Mouse (Mus musculus) retina, postnatal 7 days (tissue): ENCODE data around the gene Etfa.

Experiments
- DNase-seq: peaks from one replicate; pipeline ENCODE4 v3.0.0-alpha.2; 2012; ENCODE audit warnings: low read depth, low spot score

Gene Etfa

DNA sequence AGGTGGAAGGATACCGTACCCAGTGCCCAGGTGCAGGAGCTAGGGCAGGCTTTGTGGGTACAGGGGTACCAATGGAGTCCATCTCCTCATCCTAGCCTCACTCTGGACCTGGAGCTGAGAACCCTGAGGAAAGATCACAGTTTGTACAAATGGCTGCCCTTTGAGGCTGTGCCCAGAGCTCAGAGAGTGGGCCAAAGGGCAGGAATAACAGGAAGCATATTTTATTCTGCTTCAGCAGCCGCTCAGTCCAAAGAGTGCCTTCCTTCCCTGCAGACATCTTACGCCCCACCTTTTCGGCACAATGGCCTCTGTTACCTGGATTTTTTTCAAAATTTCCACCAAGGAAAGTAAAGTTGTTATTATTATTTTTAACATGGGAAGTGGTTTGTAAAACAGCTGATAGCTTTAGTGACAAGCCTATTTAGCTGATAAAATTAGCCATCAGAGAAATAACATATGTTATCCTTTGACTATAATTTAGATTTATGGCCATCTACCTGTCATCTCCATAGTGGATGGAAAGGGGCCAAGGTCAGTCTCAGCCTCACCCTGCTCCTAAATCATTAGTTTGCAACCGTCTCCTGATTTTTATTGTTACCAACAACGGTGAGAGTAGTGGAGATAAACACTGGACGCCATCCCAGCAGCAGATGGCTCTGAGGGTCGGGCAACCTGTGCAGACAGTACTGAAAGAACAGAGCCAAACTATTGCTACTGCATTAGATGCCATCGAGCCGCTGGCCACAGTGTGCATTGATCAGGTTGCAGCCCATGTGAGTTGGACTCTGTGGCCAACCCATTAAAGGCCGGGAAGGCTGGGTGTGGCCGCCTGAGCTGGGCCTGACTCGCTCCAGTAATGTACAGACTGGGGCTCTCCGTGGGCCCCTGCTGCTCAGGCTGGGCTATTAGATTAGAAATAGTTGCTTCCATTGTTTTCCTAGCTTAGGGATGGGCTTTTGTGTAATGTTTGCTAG is 88.3 kb downstream of the Etfa start:
- no peak for DNase-seq

DNA sequence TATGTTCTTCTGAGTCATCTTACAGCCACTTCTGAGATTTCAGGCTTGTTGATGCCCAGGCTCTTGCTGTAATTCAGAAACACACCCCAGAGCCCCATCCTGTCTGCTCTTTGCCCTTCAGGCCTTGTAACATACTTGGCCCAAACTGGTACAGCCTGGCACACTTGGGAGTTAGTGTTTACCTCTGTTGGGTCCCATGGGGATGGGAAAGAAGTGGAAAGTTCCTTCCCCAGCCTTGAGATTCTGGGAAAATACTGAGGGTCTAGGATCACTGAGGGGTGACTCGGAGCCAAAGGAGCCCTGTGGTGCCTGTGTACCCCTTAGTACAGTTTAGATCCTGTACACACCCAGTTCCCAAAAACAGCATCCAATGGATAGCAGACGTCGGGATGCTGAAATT is 90.3 kb downstream of the Etfa start:
- DNase-seq, result no peak

DNA sequence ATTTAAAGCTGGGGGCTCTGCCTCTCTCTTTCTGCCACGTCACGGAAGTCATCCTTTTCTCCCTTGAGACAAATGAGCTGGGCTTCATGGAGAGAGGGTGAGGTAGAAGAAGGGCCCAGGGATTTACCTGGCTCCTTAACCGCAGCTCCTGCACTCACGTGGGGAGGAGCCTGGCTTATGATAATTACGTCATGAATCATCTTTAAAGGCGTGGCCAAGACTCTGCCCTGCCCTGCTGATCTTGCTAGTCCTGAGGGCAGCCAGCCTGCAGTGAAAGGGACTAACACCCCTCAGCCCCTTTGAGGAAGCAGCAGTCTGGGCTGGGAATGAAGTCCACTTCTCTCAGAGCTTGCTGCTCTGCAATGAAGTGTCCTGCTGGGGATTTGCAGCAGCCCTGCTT is 100.9 kb downstream of the Etfa start:
- no peak for DNase-seq

DNA sequence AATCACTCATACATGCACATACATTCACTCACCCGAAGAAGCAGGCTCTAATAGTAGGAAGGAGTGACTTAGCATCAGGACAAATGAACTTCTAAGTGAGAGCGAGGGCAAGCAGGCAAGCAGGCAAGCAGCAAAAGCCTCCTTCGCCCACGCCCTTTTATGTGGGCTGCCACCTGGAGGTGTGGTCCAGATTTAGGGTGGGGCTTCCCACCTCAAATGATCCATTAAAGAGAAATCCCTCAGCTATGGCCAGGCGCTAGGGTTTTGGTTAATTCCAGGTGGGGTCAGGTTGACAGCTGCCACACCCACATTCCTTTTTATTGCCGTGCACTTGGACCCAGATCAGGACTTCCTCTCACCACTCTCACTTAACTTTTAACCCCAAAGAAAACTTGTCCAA is 101.6 kb downstream of the Etfa start:
- DNase-seq, result no peak

DNA sequence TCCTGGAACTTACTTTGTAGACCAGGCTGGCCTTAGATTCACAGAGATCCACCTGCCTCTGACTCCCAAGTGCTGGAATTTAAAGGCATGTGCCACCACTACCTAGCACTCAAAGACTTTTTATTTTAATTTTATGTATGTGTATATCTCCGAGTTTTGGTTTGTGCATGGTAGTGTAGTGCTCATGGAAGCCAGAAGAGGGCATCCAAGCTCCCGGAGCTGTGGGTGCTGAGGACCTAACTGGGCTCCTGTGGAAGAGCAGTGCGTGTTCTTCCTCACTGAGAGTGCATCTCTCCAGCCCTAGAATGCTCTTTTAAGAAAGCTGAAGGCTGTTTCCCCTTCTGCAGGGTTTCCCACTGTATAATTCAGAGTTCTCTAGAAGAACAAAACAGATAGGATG is 102.2 kb downstream of the Etfa start:
- no peak for DNase-seq

DNA sequence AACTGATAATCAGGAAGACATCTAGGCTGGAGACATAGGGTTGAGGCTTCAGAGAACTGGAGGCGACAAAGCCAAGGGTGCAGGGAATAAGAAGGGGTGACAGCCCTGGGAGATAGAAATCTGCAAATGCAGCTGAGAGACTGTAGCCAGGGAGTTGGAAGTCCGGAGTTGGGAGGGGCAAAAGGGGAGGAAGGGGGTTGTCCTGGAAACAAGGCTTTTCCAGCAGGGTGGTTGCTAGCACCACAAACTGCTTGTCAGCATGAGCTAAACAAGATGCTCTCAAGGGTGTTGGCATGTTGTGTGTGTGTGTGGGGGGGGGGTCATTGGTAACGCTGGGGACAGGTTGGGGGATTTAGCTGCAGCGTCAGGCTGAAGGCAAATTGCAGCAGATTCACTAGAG is 103.2 kb downstream of the Etfa start:
- DNase-seq, result no peak

DNA sequence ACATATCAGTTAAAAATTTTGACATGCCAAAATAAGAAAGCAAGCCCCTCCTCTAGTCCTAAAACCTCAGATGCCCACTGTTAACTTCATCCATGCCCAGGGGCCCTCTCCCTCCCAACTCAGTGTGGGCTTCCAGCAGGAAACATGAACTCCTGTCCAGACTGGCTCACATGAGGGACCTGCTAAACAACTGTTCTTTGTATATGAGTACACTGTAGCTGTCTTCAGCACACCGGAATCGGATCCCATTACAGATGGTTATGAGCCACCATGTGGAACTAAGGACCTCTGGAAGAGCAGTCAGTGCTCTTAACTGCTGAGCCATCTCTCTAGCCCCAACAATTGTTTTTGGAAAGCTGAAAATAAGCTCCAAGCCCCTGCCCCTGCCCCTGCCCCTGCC is 105.3 kb downstream of the Etfa start:
- no peak for DNase-seq

DNA sequence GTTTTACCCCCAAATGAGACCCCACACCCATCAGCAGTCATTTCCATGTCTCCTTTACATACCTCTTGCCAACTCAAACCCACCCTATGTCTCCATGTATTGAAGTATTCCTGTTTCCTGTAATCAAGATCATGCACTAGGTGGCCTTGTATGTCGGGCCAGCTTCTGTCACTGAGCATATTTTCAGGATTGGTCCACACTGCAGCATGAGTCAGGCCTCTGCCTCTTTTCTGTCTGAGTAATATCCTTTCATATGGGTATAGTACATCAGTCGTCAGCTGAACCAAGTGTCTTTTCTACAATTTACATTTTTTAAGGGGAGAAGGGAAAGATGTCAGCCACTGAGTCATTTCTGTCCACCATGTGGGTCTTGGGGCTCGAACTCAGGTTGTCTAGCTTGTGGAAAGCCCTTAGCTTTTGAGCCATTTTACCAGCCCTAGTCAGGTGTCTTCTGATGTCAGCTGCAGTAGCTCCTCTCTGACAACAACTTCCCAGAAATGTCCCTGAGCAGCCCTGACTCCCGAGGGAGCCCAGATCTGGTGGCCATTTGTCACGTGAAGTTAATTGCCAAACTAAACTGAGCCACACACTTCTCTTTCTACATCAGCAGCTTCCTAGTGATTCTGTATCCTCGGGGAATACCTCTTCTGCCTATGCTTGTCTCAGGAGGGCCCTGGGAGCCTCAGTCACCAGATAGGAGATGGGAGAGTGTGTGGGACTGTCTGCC is 106.9 kb downstream of the Etfa start:
- no peak for DNase-seq
